Mouse (Mus musculus): ENCODE measurements around the gene Arhgef2. TPM values are rescaled to one million over a fixed set of nuclear protein-coding genes. Genes with fewer than 3 reads are reported as not detected.

Gene Arhgef2
- total and polyA plus RNA-seq, 2 experiments from 2014 or later: 66.7 to 78.8 TPM

- WGBS: 65% methylated on average over 4 of the region's 4 CpGs
- Histone ChIP-seq H3K4me1 (ENCODE audit: insufficient read depth) (no peaks in the 10 kb centered on the region), H3K4me2 (ENCODE audit: low read depth) (no peak overlapping the region), H3K4me3 (ENCODE audit: low read depth, low read length) (no peak overlapping the region), H3K36me3 (ENCODE audit: insufficient read depth) (no peaks in the 10 kb centered on the region), H3K27me3 (ENCODE audit: insufficient read depth, low read length) (no peaks in the 10 kb centered on the region), H3K9me3 (ENCODE audit: low read length) (no peaks in the 10 kb centered on the region), H3K9ac (no peak overlapping the region), H3K27ac (ENCODE audit: low read depth, low read length) (no peak overlapping the region)
- TF ChIP-seq CTCF (IDR thresholded peaks at IDR 0.05; ENCODE audit: low read depth): no peak
- DNase-seq (no peak), ATAC-seq (no peak)
Observed at GRCm38 (mm10) chr3:88602466-88602865, 3.3 kb upstream of the Arhgef2 start.

GRCm38 (mm10) chr3:88603714-88604161 is 2.0 kb upstream of the Arhgef2 start:
- ATAC-seq: no peak
- H3K9ac ChIP-seq: no peak overlapping the region
- H3K27me3 ChIP-seq (ENCODE audit: insufficient read depth, low read length): no peaks in the 10 kb centered on the region
- no peaks in the 10 kb centered on the region for H3K9me3 ChIP-seq (ENCODE audit: low read length)
- 31% methylated on average over 6 of the region's 6 CpGs for WGBS
- H3K4me1 ChIP-seq (ENCODE audit: insufficient read depth): no peaks in the 10 kb centered on the region
- no peak overlapping the region for H3K4me2 ChIP-seq (ENCODE audit: low read depth)
- H3K36me3 ChIP-seq (ENCODE audit: insufficient read depth): no peaks in the 10 kb centered on the region
- peak; percentile 73 for TF ChIP-seq CTCF (IDR thresholded peaks at IDR 0.05; ENCODE audit: low read depth)
- DNase-seq: peak; percentile 39
- H3K4me3 ChIP-seq (ENCODE audit: low read depth, low read length): no peak overlapping the region
- no peak overlapping the region for H3K27ac ChIP-seq (ENCODE audit: low read depth, low read length)

- DNase-seq (no peak), ATAC-seq (no peak)
- no peak overlapping the region for H3K4me2 ChIP-seq (ENCODE audit: low read depth)
- WGBS: 91% methylated on average over 7 of the region's 7 CpGs
- no peak overlapping the region for H3K9ac ChIP-seq
- H3K4me1 ChIP-seq (ENCODE audit: insufficient read depth): no peaks in the 10 kb centered on the region
- H3K36me3 ChIP-seq (ENCODE audit: insufficient read depth): no peaks in the 10 kb centered on the region
- H3K27me3 ChIP-seq (ENCODE audit: insufficient read depth, low read length): no peaks in the 10 kb centered on the region
- H3K4me3 ChIP-seq (ENCODE audit: low read depth, low read length): no peak overlapping the region
- no peaks in the 10 kb centered on the region for H3K9me3 ChIP-seq (ENCODE audit: low read length)
- H3K27ac ChIP-seq (ENCODE audit: low read depth, low read length): no peak overlapping the region
- TF ChIP-seq CTCF (IDR thresholded peaks at IDR 0.05; ENCODE audit: low read depth): no peak
Observed at GRCm38 (mm10) chr3:88604863-88605262, 903 bp upstream of the Arhgef2 start.

GRCm38 (mm10) chr3:88607065-88607757 is 1.4 kb downstream of the Arhgef2 start:
- Histone ChIP-seq H3K9me3 (ENCODE audit: low read length) (no peaks in the 10 kb centered on the region), H3K9ac (peak overlapping the region; percentile 41), H3K27me3 (ENCODE audit: insufficient read depth, low read length) (no peaks in the 10 kb centered on the region), H3K36me3 (ENCODE audit: insufficient read depth) (no peaks in the 10 kb centered on the region), H3K4me3 (ENCODE audit: low read depth, low read length) (peak overlapping the region; percentile 27), H3K4me2 (ENCODE audit: low read depth) (peak overlapping the region; percentile 53), H3K4me1 (ENCODE audit: insufficient read depth) (no peaks in the 10 kb centered on the region), H3K27ac (ENCODE audit: low read depth, low read length) (no peak overlapping the region)
- WGBS: 2% methylated on average over 20 of the region's 20 CpGs
- peak; percentile 92 for DNase-seq
- TF ChIP-seq CTCF (IDR thresholded peaks at IDR 0.05; ENCODE audit: low read depth): peak; percentile 100
- ATAC-seq: peak; percentile 96

GRCm38 (mm10) chr3:88607758-88608138 is 2.0 kb downstream of the Arhgef2 start:
- Histone ChIP-seq H3K4me1 (ENCODE audit: insufficient read depth) (no peaks in the 10 kb centered on the region), H3K4me3 (ENCODE audit: low read depth, low read length) (peak overlapping the region; percentile 27), H3K4me2 (ENCODE audit: low read depth) (peak overlapping the region; percentile 53), H3K27me3 (ENCODE audit: insufficient read depth, low read length) (no peaks in the 10 kb centered on the region), H3K36me3 (ENCODE audit: insufficient read depth) (no peaks in the 10 kb centered on the region), H3K27ac (ENCODE audit: low read depth, low read length) (no peak overlapping the region), H3K9me3 (ENCODE audit: low read length) (no peaks in the 10 kb centered on the region), H3K9ac (peak overlapping the region; percentile 41; the same call in 1 of the 2 replicates)
- peak; percentile 62 for ATAC-seq
- no peak for DNase-seq
- 16% methylated on average over 10 of the region's 10 CpGs for WGBS
- TF ChIP-seq CTCF (IDR thresholded peaks at IDR 0.05; ENCODE audit: low read depth): no peak

GRCm38 (mm10) chr3:88609066-88609465 is 3.3 kb downstream of the Arhgef2 start:
- 81% methylated on average over 4 of the region's 4 CpGs for WGBS

GRCm38 (mm10) chr3:88614418-88614817 is 8.7 kb downstream of the Arhgef2 start:
- ATAC-seq: no peak
- Histone ChIP-seq H3K4me3 (ENCODE audit: low read depth, low read length) (no peak overlapping the region), H3K4me2 (ENCODE audit: low read depth) (no peak overlapping the region), H3K4me1 (ENCODE audit: insufficient read depth) (0 out of 2 replicates have a peak, but pooled peaks cover 5% of the 10 kb centered on the region), H3K36me3 (ENCODE audit: insufficient read depth) (no peaks in the 10 kb centered on the region), H3K27ac (ENCODE audit: low read depth, low read length) (no peak overlapping the region), H3K9ac (no peak overlapping the region), H3K27me3 (ENCODE audit: insufficient read depth, low read length) (no peaks in the 10 kb centered on the region), H3K9me3 (ENCODE audit: low read length) (no peaks in the 10 kb centered on the region)
- DNase-seq: no peak
- no peak for TF ChIP-seq CTCF (IDR thresholded peaks at IDR 0.05; ENCODE audit: low read depth)
- 78% methylated on average over 8 of the region's 8 CpGs for WGBS

More at GRCm38 (mm10) chr3:88609066-88609465, 3.3 kb downstream of the Arhgef2 start:
- H3K9ac ChIP-seq: no peak overlapping the region
- H3K36me3 ChIP-seq (ENCODE audit: insufficient read depth): no peaks in the 10 kb centered on the region
- DNase-seq (no peak), ATAC-seq (no peak)
- H3K27me3 ChIP-seq (ENCODE audit: insufficient read depth, low read length): no peaks in the 10 kb centered on the region
- TF ChIP-seq CTCF (IDR thresholded peaks at IDR 0.05; ENCODE audit: low read depth): no peak
- no peak overlapping the region for H3K4me2 ChIP-seq (ENCODE audit: low read depth)
- H3K4me3 ChIP-seq (ENCODE audit: low read depth, low read length): no peak overlapping the region
- no peaks in the 10 kb centered on the region for H3K9me3 ChIP-seq (ENCODE audit: low read length)
- no peak overlapping the region for H3K27ac ChIP-seq (ENCODE audit: low read depth, low read length)
- H3K4me1 ChIP-seq (ENCODE audit: insufficient read depth): no peaks in the 10 kb centered on the region

Measured in forebrain, postnatal 0 days (tissue).